Mouse (Mus musculus) limb, embryonic 14.5 days (tissue): ENCODE measurements around the gene Atf6. TPM values are rescaled to one million over a fixed set of nuclear protein-coding genes. Genes with fewer than 3 reads are reported as not detected.

ENCODE experiments used
- ATAC-seq: fragments of 200-750 bp; cut with Nextera tagmentation; 2 replicates; pipeline ENCODE4 v1.8.0; 2017; ENCODE audit warnings: low read depth, moderate number of reproducible peaks, moderate TSS enrichment; ENCODE audit not compliant: low FRiP score
- DNase-seq: peaks from one replicate; pipeline ENCODE4 v3.0.0-alpha.2; 2015; ENCODE audit warnings: low spot score
- H3K27ac ChIP-seq: fragments of 300-500 bp; sonication (generic); replicated peaks from 2 replicates; pipeline ENCODE4 v1.5.1; 2014; ENCODE audit warnings: low read depth, mild to moderate bottlenecking, low read length, moderate library complexity, mixed read lengths
- H3K27me3 ChIP-seq: fragments of 300-500 bp; sonication (generic); 2 replicates; pipeline ENCODE4 v1.6.1; 2014; ENCODE audit warnings: low read length, mixed read lengths; ENCODE audit not compliant: control insufficient read depth, insufficient read depth
- H3K36me3 ChIP-seq: fragments of 300-500 bp; sonication (generic); 2 replicates; pipeline ENCODE4 v1.6.1; 2014; ENCODE audit warnings: mild to moderate bottlenecking, low read length, moderate library complexity, mixed read lengths; ENCODE audit not compliant: control insufficient read depth, insufficient read depth
- H3K4me1 ChIP-seq: fragments of 300-500 bp; sonication (generic); 2 replicates; pipeline ENCODE4 v1.6.1; 2014; ENCODE audit warnings: antibody characterized with exemption, low read length, mixed read lengths; ENCODE audit not compliant: control insufficient read depth, insufficient read depth
- H3K4me2 ChIP-seq: fragments of 300-500 bp; sonication (generic); replicated peaks from 2 replicates; pipeline ENCODE4 v1.6.1; 2014; ENCODE audit warnings: low read depth, mild to moderate bottlenecking, low read length, moderate library complexity; ENCODE audit not compliant: severe bottlenecking
- H3K4me3 ChIP-seq: fragments of 300-500 bp; sonication (generic); replicated peaks from 2 replicates; pipeline ENCODE4 v1.5.1; 2014; ENCODE audit warnings: low read length
- H3K9ac ChIP-seq: fragments of 300-500 bp; sonication (generic); 2 replicates; pipeline ENCODE4 v1.6.1; 2014; ENCODE audit warnings: mild to moderate bottlenecking, low read depth, low read length, moderate library complexity; ENCODE audit not compliant: severe bottlenecking
- H3K9me3 ChIP-seq: fragments of 300-500 bp; sonication (generic); 2 replicates; pipeline ENCODE4 v1.6.1; 2016; ENCODE audit warnings: low read length; ENCODE audit not compliant: control insufficient read depth
- POLR2A ChIP-seq: fragments of 200-500 bp; IDR thresholded peaks from 2 replicates; pipeline ENCODE4 v1.8.0; 2012; ENCODE audit warnings: inconsistent platforms, mild to moderate bottlenecking, moderate library complexity, borderline replicate concordance; ENCODE audit not compliant: insufficient read depth, insufficient read length; ENCODE audit errors: extremely low read depth
- WGBS: fragments of 180-500 bp; shearing (Covaris S2); extraction: QIAGEN DNeasy Blood & Tissue Kit; methylation state at CpG from one replicate; pipeline ENCODE4 v1.1.7; 2014; 5-methylcytosine and 5-hydroxymethylcytosine counted together
- polyA plus RNA-seq, 2 experiments: library from polyadenylated mRNA; depleted of rRNA in 1 of 2; stranded (reverse) in 1 of 2; unstranded in 1 of 2; fragments of >200 nt; fragmentation: Nextera tagmentation in 1 of 2; extraction: Ambion mirVana in 1 of 2; gene quantifications; 2 replicates each; pipeline versions ENCODE4 v1.2.1 to v1.2.3; 2012 to 2014

Atf6 gene
- polyA plus RNA-seq, 2 experiments = 8.9 to 9.1 TPM

- H3K27ac ChIP-seq = 0 out of 2 replicates have a peak overlapping the region, but pooled peaks have one; percentile 39
- H3K9ac ChIP-seq = peak overlapping the region; percentile 75
- peak; percentile 89 for ATAC-seq
- H3K36me3 ChIP-seq = peaks cover 13% of the 10 kb centered on the region
- DNase-seq = peak; percentile 89
- under 1% methylated on average over 33 of the region's 33 CpGs for WGBS
- H3K4me3 ChIP-seq = peak overlapping the region; percentile 84
- no peak for TF ChIP-seq POLR2A
- H3K27me3 ChIP-seq = no peaks in the 10 kb centered on the region
- no peaks in the 10 kb centered on the region for H3K9me3 ChIP-seq
- peaks cover 6% of the 10 kb centered on the region for H3K4me1 ChIP-seq
- peak overlapping the region; percentile 76 for H3K4me2 ChIP-seq
Measured at GRCm38 (mm10) chr1:170868107-170868904, 735 bp upstream of the Atf6 start.

GRCm38 (mm10) chr1:170866992-170867690, 430 bp downstream of the Atf6 start:
- peak overlapping the region; percentile 76 for H3K4me2 ChIP-seq
- no peak for TF ChIP-seq POLR2A
- H3K9ac ChIP-seq = peak overlapping the region; percentile 75
- H3K4me3 ChIP-seq = peak overlapping the region; percentile 84
- no peaks in the 10 kb centered on the region for H3K27me3 ChIP-seq
- no peaks in the 10 kb centered on the region for H3K9me3 ChIP-seq
- H3K27ac ChIP-seq = peak overlapping the region; percentile 65; the same call in 1 of the 2 replicates
- H3K36me3 ChIP-seq = peaks cover 9% of the 10 kb centered on the region
- DNase-seq = no peak
- peaks cover 6% of the 10 kb centered on the region for H3K4me1 ChIP-seq
- 2% methylated on average over 30 of the region's 30 CpGs for WGBS
- peak; percentile 48 for ATAC-seq

GRCm38 (mm10) chr1:170865406-170865805, 2.2 kb downstream of the Atf6 start:
- H3K9me3 ChIP-seq = no peaks in the 10 kb centered on the region
- no peak overlapping the region for H3K4me2 ChIP-seq
- H3K4me3 ChIP-seq = no peak overlapping the region
- H3K9ac ChIP-seq = no peak overlapping the region
- WGBS = 81% methylated on average over 5 of the region's 5 CpGs
- peaks cover 6% of the 10 kb centered on the region for H3K4me1 ChIP-seq
- no peak overlapping the region for H3K27ac ChIP-seq
- DNase-seq (no peak), ATAC-seq (no peak)
- TF ChIP-seq POLR2A = no peak
- H3K36me3 ChIP-seq = no peaks in the 10 kb centered on the region
- H3K27me3 ChIP-seq = no peaks in the 10 kb centered on the region

GRCm38 (mm10) chr1:170864754-170865153, 2.8 kb downstream of the Atf6 start:
- Histone ChIP-seq H3K4me1 (peaks cover 6% of the 10 kb centered on the region), H3K4me3 (no peak overlapping the region), H3K9me3 (no peaks in the 10 kb centered on the region), H3K4me2 (no peak overlapping the region), H3K27ac (no peak overlapping the region), H3K36me3 (no peaks in the 10 kb centered on the region), H3K27me3 (no peaks in the 10 kb centered on the region), H3K9ac (no peak overlapping the region)
- DNase-seq (no peak), ATAC-seq (no peak)
- 71% methylated on average over 3 of the region's 3 CpGs for WGBS
- TF ChIP-seq POLR2A = no peak

DNA sequence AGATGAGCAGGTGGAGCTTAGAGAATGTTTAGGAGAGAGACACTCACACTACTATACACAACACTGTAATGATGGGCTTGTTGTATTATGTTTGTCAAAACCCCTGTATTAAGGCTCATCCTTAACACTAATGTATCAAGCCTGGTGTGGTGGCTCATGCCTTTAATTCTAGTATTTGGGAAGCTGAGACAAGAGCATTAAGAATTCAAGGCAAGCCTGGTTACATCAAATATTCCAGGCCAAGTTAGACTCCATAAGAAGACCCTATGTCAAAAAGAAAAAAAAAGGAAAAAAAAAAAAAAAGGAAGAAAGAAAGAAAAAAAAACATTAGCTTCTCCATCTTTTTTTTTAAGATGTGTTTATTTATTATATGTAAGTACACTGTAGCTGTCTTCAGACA, 3.3 kb downstream of the Atf6 start:
- H3K4me2 ChIP-seq = no peak overlapping the region
- no peak overlapping the region for H3K27ac ChIP-seq
- H3K27me3 ChIP-seq = no peaks in the 10 kb centered on the region
- H3K9me3 ChIP-seq = no peaks in the 10 kb centered on the region
- ATAC-seq = no peak
- H3K36me3 ChIP-seq = no peaks in the 10 kb centered on the region
- no peak for DNase-seq
- peaks cover 6% of the 10 kb centered on the region for H3K4me1 ChIP-seq
- no peak overlapping the region for H3K4me3 ChIP-seq
- no peak overlapping the region for H3K9ac ChIP-seq
- TF ChIP-seq POLR2A = no peak
